Mouse (Mus musculus): Measurements from ENCODE around the gene Rnf39. TPM values are rescaled to one million over a fixed set of nuclear protein-coding genes. Genes with fewer than 3 reads are reported as not detected.

Rnf39 gene
- 0.22 and 0.40 TPM in 2 replicates for polyA plus RNA-seq (2015; fragmentation: Nextera tagmentation; extraction: Ambion mirVana)

DNA sequence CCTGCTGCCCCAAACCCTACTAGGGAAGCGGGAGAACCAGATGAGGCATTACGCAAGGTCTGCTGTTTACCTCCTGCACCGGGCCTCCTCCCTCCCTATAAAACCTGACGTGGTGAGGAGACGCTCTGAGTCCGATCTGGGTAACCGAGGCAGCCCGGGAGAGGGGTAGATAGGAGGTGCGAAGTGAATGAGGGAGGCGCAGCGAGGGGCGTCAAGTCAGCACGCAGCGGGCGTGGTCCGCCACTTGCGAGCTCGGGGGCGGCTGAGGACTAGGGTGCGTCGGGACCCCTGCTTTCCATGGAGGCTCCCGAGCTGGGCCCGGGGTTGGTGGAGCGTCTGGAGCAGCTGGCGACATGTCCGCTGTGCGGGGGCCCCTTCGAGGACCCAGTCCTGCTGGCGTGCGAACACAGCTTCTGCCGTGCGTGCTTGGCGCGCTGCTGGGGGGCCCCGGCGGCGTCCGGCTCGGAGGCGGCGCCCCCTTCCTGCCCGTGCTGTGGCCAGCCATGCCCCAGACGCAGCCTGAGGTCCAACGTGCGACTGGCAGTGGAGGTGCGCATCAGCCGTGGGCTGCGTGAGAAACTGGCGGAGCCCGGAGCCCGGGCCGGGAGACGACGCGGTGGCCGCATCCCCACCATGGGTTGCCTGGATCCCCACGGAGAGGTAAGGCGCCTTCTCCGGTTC, at the start of gene Rnf39:
Rnf39 (plus strand) TSS at position 128 of the 681 bp plus-strand sequence.
- 1% methylated on average over 59 of the region's 59 CpGs for WGBS
- Histone ChIP-seq H3K4me1 (ENCODE audit: control insufficient read depth, insufficient read depth, low read length) (peaks cover 12% of the 10 kb centered on the region), H3K4me2 (ENCODE audit: low read depth, low read length) (peak within 1 kb of the TSS; percentile 74), H3K27ac (ENCODE audit: low read length) (no peak within 1 kb of the TSS), H3K4me3 (ENCODE audit: low read length) (peak within 1 kb of the TSS; percentile 50), H3K9me3 (replicated peaks; ENCODE audit: control insufficient read depth, low read length) (no peaks in the 10 kb centered on the region), H3K36me3 (ENCODE audit: control insufficient read depth, insufficient read depth) (no peaks in the 10 kb centered on the region), H3K9ac (ENCODE audit: low read length) (peak within 1 kb of the TSS; percentile 49), H3K27me3 (ENCODE audit: control insufficient read depth, insufficient read depth, low read length) (peaks cover 61% of the 10 kb centered on the region)
- ATAC-seq (replicated peaks; ENCODE audit: extremely low read depth, insufficient read depth, low FRiP score) = 0 out of 2 replicates have a peak, but pooled peaks have one; percentile 11

DNA sequence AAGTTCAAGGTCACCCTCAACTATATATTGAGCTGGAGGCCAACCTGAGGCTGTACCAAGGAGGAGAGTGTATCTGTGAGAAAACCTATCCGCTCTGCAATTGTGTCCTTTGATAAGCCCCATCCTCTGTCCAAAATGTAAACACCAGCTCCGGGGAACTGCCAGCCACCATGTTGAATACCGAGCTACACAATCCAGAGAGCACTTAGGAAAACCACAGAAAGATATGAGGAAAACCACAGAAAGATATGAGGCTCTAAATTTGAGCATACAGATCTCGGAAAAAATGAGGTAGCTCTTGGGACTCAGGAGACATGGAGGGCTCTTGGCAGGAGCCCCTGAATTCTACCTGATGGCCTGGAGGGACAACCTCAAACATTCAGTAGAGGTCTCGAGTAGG, 49.3 kb upstream of the Rnf39 start:
- Histone ChIP-seq H3K27ac (ENCODE audit: low read length) (no peak overlapping the region), H3K27me3 (ENCODE audit: control insufficient read depth, insufficient read depth, low read length) (peaks cover 3% of the 10 kb centered on the region; the same call in 1 of the 2 replicates), H3K9me3 (replicated peaks; ENCODE audit: control insufficient read depth, low read length) (no peaks in the 10 kb centered on the region), H3K36me3 (ENCODE audit: control insufficient read depth, insufficient read depth) (no peaks in the 10 kb centered on the region), H3K4me3 (ENCODE audit: low read length) (no peak overlapping the region), H3K9ac (ENCODE audit: low read length) (no peak overlapping the region), H3K4me2 (ENCODE audit: low read depth, low read length) (no peak overlapping the region), H3K4me1 (ENCODE audit: control insufficient read depth, insufficient read depth, low read length) (no peaks in the 10 kb centered on the region)
- ATAC-seq (replicated peaks; ENCODE audit: extremely low read depth, insufficient read depth, low FRiP score) = no peak
- 44% methylated on average over 5 of the region's 5 CpGs for WGBS

DNA sequence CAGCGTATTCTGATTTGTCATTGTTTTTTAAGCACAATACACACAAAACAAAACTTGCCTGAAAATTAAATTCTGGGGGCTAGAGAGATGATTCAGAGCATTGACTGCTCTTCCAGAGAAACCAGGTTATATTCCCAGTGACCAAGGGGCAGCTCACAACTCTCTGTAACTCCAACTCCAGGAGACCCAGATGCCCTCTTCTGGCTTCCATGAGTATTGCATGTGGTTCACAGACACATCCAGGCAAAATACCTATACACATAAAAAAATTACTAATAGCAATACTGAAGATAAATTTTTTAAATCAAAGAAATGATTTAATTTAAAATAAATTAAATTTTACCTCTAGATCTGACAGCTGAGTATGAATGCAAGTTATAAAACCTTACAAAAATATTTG, 46.1 kb upstream of the Rnf39 start:
- Histone ChIP-seq H3K4me2 (ENCODE audit: low read depth, low read length) (no peak overlapping the region), H3K27me3 (ENCODE audit: control insufficient read depth, insufficient read depth, low read length) (no peaks in the 10 kb centered on the region), H3K9me3 (replicated peaks; ENCODE audit: control insufficient read depth, low read length) (no peaks in the 10 kb centered on the region), H3K9ac (ENCODE audit: low read length) (no peak overlapping the region), H3K36me3 (ENCODE audit: control insufficient read depth, insufficient read depth) (no peaks in the 10 kb centered on the region), H3K4me3 (ENCODE audit: low read length) (no peak overlapping the region), H3K4me1 (ENCODE audit: control insufficient read depth, insufficient read depth, low read length) (no peaks in the 10 kb centered on the region), H3K27ac (ENCODE audit: low read length) (no peak overlapping the region)
- 75% methylated on average over 1 of the region's 1 CpGs for WGBS
- ATAC-seq (replicated peaks; ENCODE audit: extremely low read depth, insufficient read depth, low FRiP score) = no peak

DNA sequence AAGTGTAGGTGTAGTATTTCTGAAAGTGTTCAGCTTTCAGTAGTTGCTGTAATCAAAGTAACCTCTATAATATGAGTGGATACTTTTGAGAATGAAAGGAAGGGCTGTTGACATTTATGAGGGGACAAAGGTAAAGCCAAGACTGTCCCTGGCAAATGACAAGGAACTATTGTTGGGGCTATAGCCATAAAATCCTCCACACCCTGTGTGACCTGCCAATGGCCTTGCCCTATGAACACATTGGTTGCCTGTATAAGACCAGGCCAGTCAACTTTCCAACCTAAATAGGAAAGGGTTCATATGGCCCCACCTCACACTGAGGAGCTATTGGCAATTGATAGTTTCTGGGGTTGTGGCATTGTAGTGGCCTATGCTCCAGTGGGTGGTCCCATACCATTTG, 45.7 kb upstream of the Rnf39 start:
- H3K4me1 ChIP-seq (ENCODE audit: control insufficient read depth, insufficient read depth, low read length) = no peaks in the 10 kb centered on the region
- H3K9ac ChIP-seq (ENCODE audit: low read length) = no peak overlapping the region
- H3K4me3 ChIP-seq (ENCODE audit: low read length) = no peak overlapping the region
- H3K4me2 ChIP-seq (ENCODE audit: low read depth, low read length) = no peak overlapping the region
- H3K9me3 ChIP-seq (replicated peaks; ENCODE audit: control insufficient read depth, low read length) = no peaks in the 10 kb centered on the region
- ATAC-seq (replicated peaks; ENCODE audit: extremely low read depth, insufficient read depth, low FRiP score) = no peak
- H3K27me3 ChIP-seq (ENCODE audit: control insufficient read depth, insufficient read depth, low read length) = no peaks in the 10 kb centered on the region
- H3K27ac ChIP-seq (ENCODE audit: low read length) = no peak overlapping the region
- H3K36me3 ChIP-seq (ENCODE audit: control insufficient read depth, insufficient read depth) = no peaks in the 10 kb centered on the region

DNA sequence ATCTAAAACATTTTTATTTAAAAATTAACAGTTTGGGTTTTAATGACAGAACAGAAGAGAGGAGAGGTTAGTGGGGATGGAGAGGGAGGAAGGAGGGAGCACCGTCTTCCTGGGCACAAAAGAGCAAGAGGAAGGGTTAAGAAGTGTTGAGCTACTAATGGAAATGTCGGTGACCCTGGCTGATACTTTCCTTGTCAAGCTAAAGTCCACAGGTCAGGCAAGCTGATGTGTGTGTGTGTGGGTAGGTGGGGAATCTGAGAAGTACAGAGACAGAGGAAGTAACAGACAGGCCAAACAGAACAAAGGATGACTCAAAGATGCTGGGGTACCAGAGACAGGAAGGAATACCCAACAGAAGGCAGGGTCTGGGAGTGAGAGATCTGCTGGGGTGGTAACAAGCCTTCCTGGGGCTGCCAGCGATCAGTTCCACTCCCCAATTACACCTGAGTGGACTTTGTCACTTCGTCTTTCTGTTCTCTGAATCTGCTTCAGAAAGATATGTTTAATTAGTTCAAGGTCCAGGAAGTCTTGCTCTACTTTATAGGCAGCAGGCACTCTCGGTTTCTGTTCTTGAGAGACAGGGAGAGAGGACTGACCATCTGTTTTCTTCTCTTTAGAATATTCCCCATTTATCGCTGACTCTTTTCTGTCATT, 45.0 kb upstream of the Rnf39 start, which contains the start of gene Trim31:
Trim31 (plus strand) TSS at position 567 of the 654 bp plus-strand sequence.
- Histone ChIP-seq H3K36me3 (ENCODE audit: control insufficient read depth, insufficient read depth) (no peaks in the 10 kb centered on the region), H3K4me3 (ENCODE audit: low read length) (no peak within 1 kb of the TSS), H3K9ac (ENCODE audit: low read length) (no peak within 1 kb of the TSS), H3K4me2 (ENCODE audit: low read depth, low read length) (no peak within 1 kb of the TSS), H3K4me1 (ENCODE audit: control insufficient read depth, insufficient read depth, low read length) (no peaks in the 10 kb centered on the region), H3K9me3 (replicated peaks; ENCODE audit: control insufficient read depth, low read length) (no peaks in the 10 kb centered on the region), H3K27ac (ENCODE audit: low read length) (no peak within 1 kb of the TSS), H3K27me3 (ENCODE audit: control insufficient read depth, insufficient read depth, low read length) (no peaks in the 10 kb centered on the region)
- 57% methylated on average over 6 of the region's 6 CpGs for WGBS
- no peak for ATAC-seq (replicated peaks; ENCODE audit: extremely low read depth, insufficient read depth, low FRiP score)

DNA sequence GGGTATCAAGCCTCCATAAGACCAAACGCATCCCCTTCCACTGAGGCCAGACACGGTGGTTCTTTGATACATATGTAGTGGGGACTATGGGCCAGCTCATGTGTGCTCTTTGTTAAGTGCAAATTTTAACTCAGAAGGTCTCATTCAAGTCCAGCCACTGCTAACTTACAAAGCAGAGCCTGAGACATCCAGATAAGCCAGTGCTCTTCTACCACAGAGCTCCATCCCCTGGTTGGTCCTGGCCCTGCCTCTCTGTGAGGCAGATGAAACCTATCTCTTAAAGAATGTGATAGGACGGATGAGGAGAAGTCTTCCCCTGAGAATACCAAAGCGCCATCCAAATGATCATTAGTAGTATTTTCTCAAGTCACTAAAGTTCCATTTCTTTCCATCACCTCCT, 43.3 kb upstream of the Rnf39 start:
- H3K9me3 ChIP-seq (replicated peaks; ENCODE audit: control insufficient read depth, low read length) = no peaks in the 10 kb centered on the region
- H3K27me3 ChIP-seq (ENCODE audit: control insufficient read depth, insufficient read depth, low read length) = no peaks in the 10 kb centered on the region
- no peaks in the 10 kb centered on the region for H3K4me1 ChIP-seq (ENCODE audit: control insufficient read depth, insufficient read depth, low read length)
- ATAC-seq (replicated peaks; ENCODE audit: extremely low read depth, insufficient read depth, low FRiP score) = no peak
- H3K4me2 ChIP-seq (ENCODE audit: low read depth, low read length) = no peak overlapping the region
- H3K9ac ChIP-seq (ENCODE audit: low read length) = no peak overlapping the region
- H3K4me3 ChIP-seq (ENCODE audit: low read length) = no peak overlapping the region
- 66% methylated on average over 4 of the region's 4 CpGs for WGBS
- H3K27ac ChIP-seq (ENCODE audit: low read length) = no peak overlapping the region
- no peaks in the 10 kb centered on the region for H3K36me3 ChIP-seq (ENCODE audit: control insufficient read depth, insufficient read depth)

DNA sequence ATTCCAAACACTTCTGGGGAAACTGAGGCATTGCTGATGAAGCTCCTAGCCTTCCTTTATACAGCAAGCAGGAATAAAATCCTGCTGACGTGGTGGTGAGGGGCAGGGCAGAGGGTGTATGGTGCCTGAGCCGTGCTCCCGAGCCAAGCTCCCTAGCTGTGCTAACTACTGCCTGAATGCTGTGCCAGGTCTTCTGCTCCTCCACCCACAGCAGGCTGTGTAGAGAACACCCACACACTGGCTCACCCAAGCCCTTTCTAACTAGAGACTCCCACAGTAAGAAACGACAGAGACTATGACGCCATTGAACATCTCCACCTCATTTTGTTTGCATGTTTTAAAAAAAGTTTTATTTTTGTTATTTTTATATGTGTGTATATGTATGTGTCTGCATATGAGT, 42.7 kb upstream of the Rnf39 start:
- no peak overlapping the region for H3K9ac ChIP-seq (ENCODE audit: low read length)
- no peaks in the 10 kb centered on the region for H3K4me1 ChIP-seq (ENCODE audit: control insufficient read depth, insufficient read depth, low read length)
- no peak for ATAC-seq (replicated peaks; ENCODE audit: extremely low read depth, insufficient read depth, low FRiP score)
- no peaks in the 10 kb centered on the region for H3K9me3 ChIP-seq (replicated peaks; ENCODE audit: control insufficient read depth, low read length)
- 65% methylated on average over 5 of the region's 5 CpGs for WGBS
- no peaks in the 10 kb centered on the region for H3K27me3 ChIP-seq (ENCODE audit: control insufficient read depth, insufficient read depth, low read length)
- H3K4me3 ChIP-seq (ENCODE audit: low read length) = no peak overlapping the region
- H3K27ac ChIP-seq (ENCODE audit: low read length) = no peak overlapping the region
- H3K36me3 ChIP-seq (ENCODE audit: control insufficient read depth, insufficient read depth) = no peaks in the 10 kb centered on the region
- no peak overlapping the region for H3K4me2 ChIP-seq (ENCODE audit: low read depth, low read length)

DNA sequence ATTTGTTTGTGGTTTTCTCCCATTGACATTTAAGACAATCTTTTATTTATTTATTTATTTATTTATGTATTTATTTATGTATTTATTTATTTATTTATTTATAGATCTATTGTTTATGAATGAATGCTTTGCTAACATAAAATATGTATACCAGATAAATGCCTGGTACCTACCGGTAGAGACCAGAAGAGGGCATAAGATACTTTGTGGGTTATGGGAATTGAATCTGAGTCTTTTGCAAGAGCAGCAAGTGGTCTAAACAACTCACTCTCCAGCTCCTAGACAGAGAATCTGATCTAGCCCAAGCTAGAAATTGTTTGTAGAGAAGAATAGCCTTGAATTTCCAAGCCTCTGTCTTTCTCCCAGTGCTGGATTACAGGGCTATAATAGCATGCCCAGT, 42.0 kb upstream of the Rnf39 start:
- no peak overlapping the region for H3K27ac ChIP-seq (ENCODE audit: low read length)
- H3K9ac ChIP-seq (ENCODE audit: low read length) = no peak overlapping the region
- ATAC-seq (replicated peaks; ENCODE audit: extremely low read depth, insufficient read depth, low FRiP score) = no peak
- H3K36me3 ChIP-seq (ENCODE audit: control insufficient read depth, insufficient read depth) = no peaks in the 10 kb centered on the region
- H3K9me3 ChIP-seq (replicated peaks; ENCODE audit: control insufficient read depth, low read length) = no peaks in the 10 kb centered on the region
- H3K4me1 ChIP-seq (ENCODE audit: control insufficient read depth, insufficient read depth, low read length) = no peaks in the 10 kb centered on the region
- no peak overlapping the region for H3K4me2 ChIP-seq (ENCODE audit: low read depth, low read length)
- no peak overlapping the region for H3K4me3 ChIP-seq (ENCODE audit: low read length)
- 31% methylated on average over 1 of the region's 1 CpGs for WGBS
- no peaks in the 10 kb centered on the region for H3K27me3 ChIP-seq (ENCODE audit: control insufficient read depth, insufficient read depth, low read length)

DNA sequence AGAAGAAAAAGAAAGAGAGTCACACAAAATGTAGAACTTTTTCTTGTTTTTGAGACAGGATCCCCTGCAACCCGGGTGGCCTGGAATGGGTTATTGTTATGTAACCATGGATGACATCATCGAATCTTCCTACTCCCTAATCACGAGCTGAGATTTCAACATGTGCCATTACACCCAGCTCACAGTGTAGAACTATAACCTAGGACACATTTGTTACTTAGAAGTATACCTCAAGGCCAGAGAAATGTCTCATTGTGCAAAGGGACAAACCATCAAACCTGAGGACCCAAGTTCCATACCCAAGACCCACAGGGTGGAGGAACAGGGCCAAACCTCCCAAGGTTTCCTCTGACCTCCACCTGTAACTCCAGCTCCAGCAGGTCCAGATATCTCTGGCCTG, 39.1 kb upstream of the Rnf39 start:
- Histone ChIP-seq H3K4me1 (ENCODE audit: control insufficient read depth, insufficient read depth, low read length) (no peaks in the 10 kb centered on the region), H3K9ac (ENCODE audit: low read length) (no peak overlapping the region), H3K4me3 (ENCODE audit: low read length) (no peak overlapping the region), H3K27ac (ENCODE audit: low read length) (no peak overlapping the region), H3K27me3 (ENCODE audit: control insufficient read depth, insufficient read depth, low read length) (no peaks in the 10 kb centered on the region; the same call in 1 of the 2 replicates), H3K36me3 (ENCODE audit: control insufficient read depth, insufficient read depth) (no peaks in the 10 kb centered on the region), H3K4me2 (ENCODE audit: low read depth, low read length) (no peak overlapping the region), H3K9me3 (replicated peaks; ENCODE audit: control insufficient read depth, low read length) (no peaks in the 10 kb centered on the region)
- ATAC-seq (replicated peaks; ENCODE audit: extremely low read depth, insufficient read depth, low FRiP score) = no peak
- 59% methylated on average over 3 of the region's 3 CpGs for WGBS

All from heart, embryonic 16.5 days (tissue).